Mouse (Mus musculus) left cerebral cortex, adult 2 months (tissue): ENCODE measurements around the gene Tead4. TPM values are rescaled to one million over a fixed set of nuclear protein-coding genes. Genes with fewer than 3 reads are reported as not detected.

Experiments
- DNase-seq, 2 experiments: peaks; one replicate each; pipeline ENCODE4 v3.0.0; 2021 to 2022; ENCODE audit warnings: low spot score in 2 of 2, mixed read lengths in 1 of 2; ENCODE audit errors: extremely low spot score in 1 of 2
- H3K27ac ChIP-seq: fragments of 200-600 bp; 2 replicates; pipeline ENCODE4 v1.8.1; 2022
- H3K4me3 ChIP-seq: fragments of 200-600 bp; 2 replicates; pipeline ENCODE4 v1.8.1; 2022
- CTCF ChIP-seq: fragments of 200-600 bp; IDR thresholded peaks from 2 replicates; pipeline ENCODE4 v1.8.1; 2022; ENCODE audit warnings: antibody characterized with exemption, mild to moderate bottlenecking, moderate library complexity
- intact Hi-C: fragments of 180-260 bp; cut with DNase I; formaldehyde crosslinking; loops from one replicate; pipeline ENCODE4 v1.15.1; 2025
- total RNA-seq, 2 experiments: library from RNA; stranded (reverse); gene quantifications; 2 replicates each; pipeline ENCODE4 v1.2.3; 2021

Gene Tead4
- total RNA-seq, 2 experiments from 2014 or later = 0.91 to 1.7 TPM

- TF ChIP-seq CTCF = peak; percentile 42
- no peak overlapping the region for H3K4me3 ChIP-seq
- intact Hi-C loops = no loop called here
- H3K27ac ChIP-seq = no peak overlapping the region
- DNase-seq = no peak
Measured at GRCm38 (mm10) chr6:128183521-128183920, 117.1 kb downstream of the Tead4 start.

- Histone ChIP-seq H3K4me3 (no peak overlapping the region), H3K27ac (no peak overlapping the region)
- intact Hi-C loops = no loop called here
- no peak for DNase-seq
- no peak for TF ChIP-seq CTCF
Measured at GRCm38 (mm10) chr6:128181176-128181575, 119.4 kb downstream of the Tead4 start.

- DNase-seq = no peak
- intact Hi-C loops = no loop called here
- H3K27ac ChIP-seq = no peak overlapping the region
- no peak overlapping the region for H3K4me3 ChIP-seq
- no peak for TF ChIP-seq CTCF
Measured at GRCm38 (mm10) chr6:128179651-128180050, 121.0 kb downstream of the Tead4 start.

GRCm38 (mm10) chr6:128179247-128179646 lies 121.4 kb downstream of the Tead4 start:
- Histone ChIP-seq H3K27ac (no peak overlapping the region), H3K4me3 (no peak overlapping the region)
- no peak for DNase-seq
- intact Hi-C loops = no loop called here
- no peak; the same call in 1 of the 2 replicates for TF ChIP-seq CTCF

- intact Hi-C loops = no loop called here
- H3K4me3 ChIP-seq = no peak overlapping the region
- H3K27ac ChIP-seq = no peak overlapping the region
- TF ChIP-seq CTCF = no peak
- no peak for DNase-seq
Measured at GRCm38 (mm10) chr6:128178681-128179080, 121.9 kb downstream of the Tead4 start.

Other genes starting within 250 kb of the Tead4 start
- 10 to 100 TPM; 53.0 to 57.6 TPM for gene Tspan9, start 157.2 kb downstream of the Tead4 start, total RNA-seq
- gene Tulp3, start 55.0 kb upstream of the Tead4 start, total RNA-seq = 10 to 100 TPM; 20.1 to 21.9 TPM
- gene Rhno1, start 62.1 kb upstream of the Tead4 start, total RNA-seq = 10 to 100 TPM; 18.4 to 19.1 TPM
- 1 to 10 TPM; 1.1 to 2.1 TPM for gene Foxm1, start 62.1 kb upstream of the Tead4 start, total RNA-seq
- gene Tex52, start 74.6 kb upstream of the Tead4 start, total RNA-seq = 1 to 10 TPM in 1 of 2 experiments, under 1 TPM in 1; 0.79 to 1.1 TPM
- not detected for gene Gm44596, start 74.7 kb upstream of the Tead4 start, total RNA-seq
- 10 to 100 TPM; 12.7 to 13.7 TPM for gene Nrip2, start 98.5 kb upstream of the Tead4 start, total RNA-seq
- 10 to 100 TPM; 34.8 to 36.0 TPM for gene Itfg2, start 124.1 kb upstream of the Tead4 start, total RNA-seq
- 100 to 1,000 TPM; 118 TPM for gene Fkbp4, start 137.9 kb upstream of the Tead4 start, total RNA-seq
- not detected for gene Pzp, start 225.9 kb upstream of the Tead4 start, total RNA-seq